Mouse (Mus musculus) liver, adult 2 months (tissue): ENCODE data around the gene Prr3. TPM values are rescaled to one million over a fixed set of nuclear protein-coding genes. Genes with fewer than 3 reads are reported as not detected.
A peak's percentile ranks its signal among the peaks of the same experiment; 100 is the strongest.

Source experiments
- DNase-seq: peaks from one replicate; pipeline ENCODE4 v3.0.0-alpha.2; 2011; ENCODE audit warnings: low read depth, low spot score; ENCODE audit errors: extremely low read depth
- H3K27ac ChIP-seq: fragments of 200-500 bp; replicated peaks from 2 replicates; pipeline ENCODE4 v1.5.1; 2012; ENCODE audit warnings: low read depth, mild to moderate bottlenecking, control low read depth, inconsistent platforms, low read length; ENCODE audit not compliant: insufficient read depth
- H3K27me3 ChIP-seq: fragments of 200-500 bp; 2 replicates; pipeline ENCODE4 v1.6.1; 2012; ENCODE audit warnings: mild to moderate bottlenecking, moderate library complexity, low read length, inconsistent platforms; ENCODE audit not compliant: control insufficient read depth, insufficient read depth
- H3K36me3 ChIP-seq: fragments of 200-500 bp; 2 replicates; pipeline ENCODE4 v1.6.1; 2012; ENCODE audit warnings: low read length, inconsistent platforms; ENCODE audit not compliant: control insufficient read depth, insufficient read depth
- H3K4me1 ChIP-seq: fragments of 200-500 bp; 2 replicates; pipeline ENCODE4 v1.6.1; 2011; ENCODE audit warnings: low read length; ENCODE audit not compliant: control insufficient read depth, insufficient read depth
- H3K4me3 ChIP-seq: fragments of 200-500 bp; 2 replicates; pipeline ENCODE4 v1.5.1; 2011; ENCODE audit warnings: low read depth, mild to moderate bottlenecking, control low read depth, low read length, moderate library complexity; ENCODE audit not compliant: insufficient read depth
- H3K79me2 ChIP-seq: fragments of 200-500 bp; 2 replicates; pipeline ENCODE4 v1.6.1; 2012; ENCODE audit warnings: inconsistent platforms, mild to moderate bottlenecking, low read length, moderate library complexity; ENCODE audit not compliant: control insufficient read depth, insufficient read depth
- H3K9ac ChIP-seq: fragments of 200-500 bp; 2 replicates; pipeline ENCODE4 v1.6.1; 2012; ENCODE audit warnings: low read depth, mild to moderate bottlenecking, control low read depth, inconsistent platforms, low read length
- CTCF ChIP-seq: fragments of 200-500 bp; IDR thresholded peaks from 2 replicates; pipeline ENCODE4 v1.5.1; 2011; ENCODE audit warnings: low read depth, low read length, control low read depth
- POLR2A ChIP-seq: fragments of 200-500 bp; IDR thresholded peaks from 2 replicates; pipeline ENCODE4 v1.6.1; 2011; ENCODE audit warnings: low read length, control low read depth; ENCODE audit not compliant: insufficient read depth; ENCODE audit errors: extremely low read depth
- WGBS: fragments of 180-500 bp; shearing (Covaris S2); methylation state at CpG from one replicate; pipeline ENCODE4 v1.1.7; 2018; 5-methylcytosine and 5-hydroxymethylcytosine counted together
- polyA plus RNA-seq: library from polyadenylated mRNA; depleted of rRNA; stranded (reverse); fragments of >200 nt; gene quantifications from 2 replicates; pipeline ENCODE4 v1.2.3, GENCODE M21; 2012; rRNA removed
- total RNA-seq: library from RNA; depleted of rRNA; stranded (reverse); fragments of >200 nt; gene quantifications from 2 replicates; pipeline ENCODE4 v1.2.3, GENCODE M21; 2014; rRNA removed

Gene Prr3
- 1.8 and 2.9 TPM in 2 replicates for total RNA-seq
- 5.0 and 8.3 TPM in 2 replicates for polyA plus RNA-seq

DNA sequence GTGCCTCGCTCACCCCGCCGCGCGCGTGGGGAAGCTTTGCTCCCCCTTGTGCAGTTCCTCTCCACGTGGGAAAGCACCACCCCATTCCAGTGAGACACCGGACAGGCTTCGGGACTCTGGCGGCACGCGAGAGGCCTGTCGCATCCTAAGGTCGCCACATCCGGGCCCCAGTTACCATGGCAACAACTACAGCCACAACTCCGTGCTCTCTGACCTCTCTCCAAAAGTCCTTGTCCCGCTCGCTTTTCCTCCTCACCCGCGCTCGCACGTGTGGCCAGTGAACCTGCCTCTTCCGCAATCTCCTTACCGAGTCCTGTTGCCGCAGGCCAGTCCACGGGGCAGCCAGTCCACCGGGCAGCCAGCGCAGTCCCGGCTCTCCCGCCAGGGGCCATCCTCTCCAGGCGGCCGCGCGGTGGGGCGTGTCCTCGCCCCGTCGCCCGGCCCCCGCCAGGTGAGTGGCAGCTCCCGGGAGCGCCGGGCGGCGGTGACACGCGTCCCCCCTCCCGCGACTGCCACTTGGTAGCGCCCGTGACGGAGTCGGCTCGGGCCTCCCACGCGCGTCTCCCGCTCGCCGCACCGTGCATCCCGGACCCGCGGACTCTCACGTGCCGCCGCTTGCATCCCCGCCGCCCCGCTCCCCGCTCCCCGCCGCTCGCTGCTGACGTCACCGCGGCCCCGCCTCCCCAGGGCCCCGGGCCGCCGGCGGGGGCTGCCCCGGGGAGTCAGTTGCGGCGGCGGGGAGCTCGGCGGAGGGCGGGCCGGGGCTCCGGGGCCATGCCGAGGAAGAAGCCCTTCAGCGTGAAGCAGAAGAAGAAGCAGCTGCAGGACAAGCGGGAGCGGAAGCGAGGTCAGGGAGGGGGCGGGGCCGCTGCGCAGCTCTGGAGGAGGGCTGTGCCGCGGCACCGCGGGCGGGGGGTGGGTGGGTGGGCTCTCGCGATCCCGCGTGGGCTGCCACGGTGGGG lies at the start of gene Prr3, which contains the start of gene Gnl1:
Gene Prr3 (minus strand): TSS at position 836 of the 962 bp plus-strand sequence.
Gene Gnl1 (plus strand): TSS at position 451 of the 962 bp plus-strand sequence.
- H3K4me1 ChIP-seq: peaks cover 12% of the 10 kb centered on the region
- H3K36me3 ChIP-seq: peaks cover 1% of the 10 kb centered on the region; the same call in 1 of the 2 replicates
- H3K27ac ChIP-seq: peak within 1 kb of the TSS; percentile 80
- no peaks in the 10 kb centered on the region for H3K27me3 ChIP-seq
- peak within 1 kb of the TSS; percentile 86 for H3K9ac ChIP-seq
- no peaks in the 10 kb centered on the region; the same call in 1 of the 2 replicates for H3K79me2 ChIP-seq
- under 1% methylated on average over 77 of the region's 109 CpGs for WGBS
- H3K4me3 ChIP-seq: peak within 1 kb of the TSS; percentile 91
- peak; percentile 84 for DNase-seq
- 0 out of 2 replicates have a peak, but pooled peaks have one; percentile 1 for TF ChIP-seq CTCF
- no peak for TF ChIP-seq POLR2A

DNA sequence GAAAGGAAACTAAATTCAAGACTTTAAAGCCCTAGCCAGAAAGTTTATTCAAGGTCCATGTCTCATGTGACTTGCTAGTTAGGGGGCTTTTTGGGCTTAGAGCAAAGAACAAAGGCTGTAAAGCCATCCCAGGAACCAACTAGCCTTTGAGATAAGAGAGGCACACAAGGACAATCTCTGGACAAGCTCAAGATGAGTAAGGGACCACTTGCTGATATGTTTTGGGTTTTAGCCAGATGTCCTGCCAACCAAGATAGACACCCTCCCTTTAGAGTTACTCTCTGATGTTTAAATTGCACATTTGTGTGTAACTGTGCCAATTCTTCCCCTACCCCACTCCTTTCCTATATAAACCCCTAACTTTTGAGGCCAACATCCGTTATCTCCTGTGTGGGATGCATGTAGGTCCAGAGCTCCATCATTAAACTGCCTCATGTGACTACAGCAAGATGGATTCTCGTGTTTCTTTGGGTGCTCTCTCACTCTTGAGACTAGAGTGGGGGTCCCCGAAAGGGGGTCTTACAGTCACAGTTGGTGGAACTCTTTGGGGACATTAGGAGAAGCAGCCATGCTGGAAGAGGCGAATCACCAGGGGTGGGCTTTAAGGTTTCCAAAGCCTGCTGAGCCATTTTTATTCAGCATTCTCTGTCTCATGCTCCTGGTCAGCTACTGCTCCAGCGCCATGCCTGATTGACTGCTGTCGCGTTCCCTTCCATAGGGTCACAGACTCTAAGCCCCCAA lies 49.0 kb upstream of the Prr3 start:
- no peak for TF ChIP-seq CTCF
- TF ChIP-seq POLR2A: no peak
- Histone ChIP-seq H3K27me3 (no peaks in the 10 kb centered on the region), H3K79me2 (peaks cover 6% of the 10 kb centered on the region; the same call in 1 of the 2 replicates), H3K4me1 (peaks cover 14% of the 10 kb centered on the region), H3K4me3 (no peak overlapping the region), H3K36me3 (no peaks in the 10 kb centered on the region), H3K27ac (no peak overlapping the region), H3K9ac (no peak overlapping the region)
- 97% methylated on average over 7 of the region's 7 CpGs for WGBS
- no peak for DNase-seq

DNA sequence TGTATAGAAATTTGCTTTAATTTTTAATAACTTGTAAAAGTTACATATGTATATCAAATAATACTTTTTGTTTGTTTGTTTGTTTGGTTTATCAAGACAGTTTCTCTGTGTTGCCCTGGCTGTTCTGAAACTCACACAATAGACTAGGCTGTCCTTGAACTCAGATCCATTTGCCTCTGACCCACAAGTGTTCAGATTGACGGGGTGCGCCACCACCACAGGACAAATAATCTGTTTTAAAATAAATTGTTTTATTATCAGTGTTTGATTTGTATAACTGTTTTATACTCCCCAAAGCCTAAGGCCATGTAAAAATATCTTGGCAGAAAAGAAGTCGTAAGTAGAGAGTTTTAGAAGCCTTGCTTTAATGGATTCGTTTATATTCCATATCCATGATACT lies 47.6 kb upstream of the Prr3 start:
- TF ChIP-seq POLR2A (no peak), CTCF (no peak)
- H3K4me1 ChIP-seq: peaks cover 18% of the 10 kb centered on the region
- no peak overlapping the region for H3K27ac ChIP-seq
- H3K36me3 ChIP-seq: no peaks in the 10 kb centered on the region
- WGBS: 87% methylated on average over 4 of the region's 4 CpGs
- no peaks in the 10 kb centered on the region for H3K27me3 ChIP-seq
- no peak for DNase-seq
- H3K79me2 ChIP-seq: peaks cover 6% of the 10 kb centered on the region; the same call in 1 of the 2 replicates
- no peak overlapping the region for H3K9ac ChIP-seq
- no peak overlapping the region for H3K4me3 ChIP-seq

DNA sequence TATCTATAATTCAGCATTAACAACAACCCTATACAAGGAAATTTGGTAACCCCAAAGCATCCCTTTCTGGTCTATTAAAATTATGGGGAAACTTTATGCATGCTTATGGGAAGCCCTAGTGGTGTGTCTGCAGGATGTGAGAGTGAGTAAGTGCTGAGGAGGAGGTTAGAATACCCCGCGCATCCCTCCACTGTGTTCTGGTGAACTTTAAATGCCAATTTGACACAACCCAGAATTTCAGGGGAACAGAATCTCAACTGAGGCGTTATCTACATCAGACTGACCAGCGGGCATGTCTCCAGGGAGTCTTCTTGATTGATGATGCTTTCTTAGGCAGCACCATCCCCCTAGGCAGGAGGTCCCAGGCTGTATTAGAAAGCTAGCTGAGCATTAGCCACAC lies 45.9 kb upstream of the Prr3 start:
- H3K4me3 ChIP-seq: no peak overlapping the region
- H3K36me3 ChIP-seq: no peaks in the 10 kb centered on the region
- H3K4me1 ChIP-seq: peaks cover 15% of the 10 kb centered on the region
- DNase-seq: no peak
- H3K27ac ChIP-seq: no peak overlapping the region
- TF ChIP-seq CTCF: no peak
- TF ChIP-seq POLR2A: no peak
- H3K79me2 ChIP-seq: no peaks in the 10 kb centered on the region
- 77% methylated on average over 4 of the region's 4 CpGs for WGBS
- no peak overlapping the region for H3K9ac ChIP-seq
- H3K27me3 ChIP-seq: no peaks in the 10 kb centered on the region

DNA sequence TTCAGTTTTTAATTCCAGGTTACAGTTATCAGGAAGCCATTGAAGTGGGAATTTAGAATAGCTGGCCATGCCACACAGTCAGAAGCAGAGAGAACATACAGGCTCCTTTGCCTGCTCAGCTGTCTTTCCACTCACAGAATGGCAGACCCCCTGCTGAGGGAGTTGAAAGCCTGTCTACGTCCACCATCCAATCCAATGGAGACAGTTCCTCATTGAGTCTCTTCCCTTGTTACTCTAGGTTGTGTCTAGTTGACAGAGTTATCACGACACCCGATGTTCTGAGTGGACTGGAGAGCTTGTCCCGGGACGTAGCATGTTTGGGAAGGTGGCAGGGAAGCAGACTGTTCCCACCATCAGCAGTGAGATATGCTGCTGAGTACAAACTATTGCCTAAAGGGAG lies 45.2 kb upstream of the Prr3 start:
- Histone ChIP-seq H3K79me2 (no peaks in the 10 kb centered on the region), H3K9ac (no peak overlapping the region), H3K36me3 (no peaks in the 10 kb centered on the region), H3K27ac (no peak overlapping the region), H3K27me3 (no peaks in the 10 kb centered on the region), H3K4me1 (peaks cover 11% of the 10 kb centered on the region), H3K4me3 (no peak overlapping the region)
- no peak for TF ChIP-seq POLR2A
- no peak for TF ChIP-seq CTCF
- DNase-seq: no peak
- WGBS: 77% methylated on average over 5 of the region's 5 CpGs
